Mouse (Mus musculus) adrenal gland (tissue): ENCODE data around the gene Spock1.

ENCODE experiments used
- intact Hi-C: fragments of 180-260 bp; cut with DNase I; formaldehyde crosslinking; loops from one replicate; pipeline ENCODE4 v1.15.1; 2025

Gene Spock1

DNA sequence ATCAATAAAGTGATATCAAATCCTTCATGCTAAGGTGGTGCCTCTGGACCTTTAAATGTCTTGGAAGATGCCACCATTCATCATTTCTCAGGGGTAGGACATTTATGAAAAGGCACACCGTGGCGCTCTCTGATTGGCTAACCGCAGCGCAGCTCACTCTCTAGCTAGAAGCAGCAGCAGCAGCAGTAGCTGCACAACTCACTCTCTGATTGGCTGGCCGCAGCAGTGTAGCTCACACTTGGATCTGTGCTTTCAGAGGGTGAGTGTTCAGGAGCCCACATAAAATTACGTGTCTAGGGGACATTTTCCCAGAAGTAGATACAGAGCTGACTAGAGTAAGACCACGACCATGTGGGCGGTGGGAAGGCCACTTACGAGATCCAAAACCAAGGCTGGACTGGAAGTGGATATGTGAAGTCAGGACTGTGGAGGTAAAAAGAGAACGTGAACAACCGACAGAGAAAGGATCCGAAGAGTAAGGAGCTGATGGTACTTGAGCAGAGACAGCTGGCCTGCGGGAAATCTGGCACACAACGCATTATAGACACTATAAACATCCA, 535.9 kb downstream of the Spock1 start:
- intact Hi-C loops, result no loop called here
